Mouse (Mus musculus): ENCODE measurements around the gene Btnl2.

Btnl2 gene

DNA sequence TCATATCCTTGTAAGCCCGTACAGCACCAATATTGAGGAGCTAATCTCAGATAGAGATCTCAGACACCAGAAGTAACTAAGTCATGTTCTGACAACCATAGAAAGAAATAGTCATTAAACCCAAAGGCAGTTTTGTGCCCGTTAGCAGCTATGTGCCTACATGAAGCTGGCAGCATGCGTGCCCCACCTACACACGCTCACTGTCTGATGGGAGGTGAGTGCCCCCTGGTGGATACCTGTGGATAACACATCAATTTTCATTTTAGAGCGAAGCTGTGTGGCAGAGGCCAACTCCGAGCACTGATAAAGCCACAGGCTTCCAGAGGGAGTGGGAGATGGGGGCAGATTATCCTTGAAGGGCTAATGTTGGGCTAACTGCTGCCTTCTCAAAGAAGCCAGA, 56.5 kb downstream of the Btnl2 start:
- peak; percentile 71 for DNase-seq

Data from kidney, postnatal 10 days (tissue).